Mouse (Mus musculus) C2C12 (cell line): Measurements from ENCODE around the gene Adss. TPM values are rescaled to one million over a fixed set of nuclear protein-coding genes. Genes with fewer than 3 reads are reported as not detected.

Source experiments
- H3K27me3 ChIP-seq: one replicate; pipeline ENCODE4 v1.6.1; 2011; ENCODE audit not compliant: control insufficient read depth, insufficient read depth, insufficient read length
- H3K36me3 ChIP-seq: one replicate; pipeline ENCODE4 v1.6.1; 2011; ENCODE audit not compliant: control insufficient read depth, insufficient read depth
- H3K4me3 ChIP-seq: one replicate; pipeline ENCODE4 v1.5.1; 2011; ENCODE audit warnings: mild to moderate bottlenecking, control low read depth; ENCODE audit not compliant: poor library complexity, insufficient read depth, severe bottlenecking
- H3K79me2 ChIP-seq: one replicate; pipeline ENCODE4 v1.6.1; 2011; ENCODE audit not compliant: control insufficient read depth, insufficient read depth
- H3K79me3 ChIP-seq: one replicate; pipeline ENCODE4 v1.6.1; 2011; ENCODE audit warnings: low read depth, control low read depth
- H3ac ChIP-seq: one replicate; pipeline ENCODE3; 2011; ENCODE audit warnings: low read depth; ENCODE audit not compliant: control insufficient read depth, insufficient read length
- CEBPB ChIP-seq: IDR thresholded peaks from one replicate; pipeline ENCODE4 v1.6.1; 2011; ENCODE audit warnings: low read depth, mild to moderate bottlenecking, control low read depth, moderate library complexity
- CTCF ChIP-seq: IDR thresholded peaks from one replicate; pipeline ENCODE4 v1.5.1; 2011; ENCODE audit not compliant: control insufficient read depth, insufficient read depth, insufficient read length
- FOSL1 ChIP-seq: IDR thresholded peaks from one replicate; pipeline ENCODE4 v1.8.0; 2011; ENCODE audit warnings: mild to moderate bottlenecking, low read length; ENCODE audit not compliant: poor library complexity, insufficient read depth, severe bottlenecking
- MAX ChIP-seq: IDR thresholded peaks from one replicate; pipeline ENCODE4 v1.6.1; 2011; ENCODE audit warnings: mild to moderate bottlenecking, control low read depth
- MYOD1 ChIP-seq: IDR thresholded peaks from one replicate; pipeline ENCODE4 v1.6.1; 2011; ENCODE audit warnings: low read depth; ENCODE audit not compliant: control insufficient read depth, insufficient read length
- MYOG ChIP-seq: IDR thresholded peaks from one replicate; pipeline ENCODE4 v1.6.1; 2011; ENCODE audit not compliant: control insufficient read depth, insufficient read length; ENCODE audit errors: extremely low read depth
- USF1 ChIP-seq: IDR thresholded peaks from one replicate; pipeline ENCODE4 v1.6.1; 2011; ENCODE audit warnings: low read depth, mild to moderate bottlenecking, control low read depth, moderate library complexity
- polyA plus RNA-seq: library from polyadenylated mRNA; unstranded; fragments of >200 nt; fragmentation: generic; extraction: Trizol; gene quantifications from one replicate; pipeline ENCODE4 v1.2.1, GENCODE M21; 2012; ENCODE audit warnings: missing spikeins

Gene Adss
- polyA plus RNA-seq, 1 experiment, result 45.5 TPM

DNA sequence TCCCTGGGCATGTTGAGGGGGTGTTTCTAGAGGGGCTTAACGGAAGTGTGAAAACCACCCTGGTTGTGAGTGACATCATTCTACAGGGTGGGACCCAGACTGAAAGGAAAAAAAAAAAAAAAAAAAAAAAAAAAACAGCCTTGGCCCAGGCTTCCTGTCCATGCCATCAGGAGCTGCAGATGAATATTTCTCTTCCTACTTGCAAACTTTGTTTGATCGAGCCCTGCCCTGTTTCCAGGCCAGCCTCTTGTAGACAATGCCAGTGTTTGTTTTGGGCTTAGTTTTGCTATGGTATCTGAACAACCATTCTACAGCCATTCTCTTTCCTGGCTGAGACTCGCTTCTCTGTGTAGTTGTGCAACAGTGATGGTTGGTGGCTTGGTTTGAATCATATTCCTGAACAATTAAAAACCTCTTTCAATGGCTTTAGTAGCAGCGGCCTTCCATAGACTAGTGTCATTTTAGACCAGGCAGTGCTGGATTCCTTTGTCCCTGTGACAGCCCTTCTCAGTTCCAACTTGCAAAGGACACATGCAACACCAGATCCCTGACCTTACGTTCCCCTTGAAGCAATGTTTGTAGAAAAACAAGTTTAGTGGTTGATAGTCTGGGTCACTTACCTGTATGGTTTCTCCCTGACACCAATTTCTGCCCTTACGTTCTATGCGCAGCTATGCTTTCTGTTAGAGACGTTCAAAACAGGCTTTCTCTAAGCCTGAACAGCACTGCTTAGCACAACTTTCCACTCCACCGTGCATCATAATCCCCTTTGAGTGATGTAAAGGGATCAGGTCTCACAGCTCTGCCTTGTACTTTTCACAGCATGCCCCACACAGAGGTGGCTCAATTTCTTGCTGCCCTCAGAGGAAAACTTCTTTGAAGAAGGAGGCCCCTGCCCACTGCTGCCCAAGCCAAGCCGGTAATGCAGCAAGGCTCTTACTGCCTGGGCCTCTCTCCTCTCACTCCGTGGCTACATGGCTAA, 67.0 kb downstream of the Adss start, which contains the start of gene 1700016C15Rik:
Gene 1700016C15Rik (plus strand): TSS at position 772 of the 982 bp plus-strand sequence.
- TF ChIP-seq CEBPB (no peak), MYOG (no peak), USF1 (no peak), FOSL1 (no peak), CTCF (no peak)
- Histone ChIP-seq H3K4me3 (no peak within 1 kb of the TSS), H3K79me2 (no peaks in the 10 kb centered on the region), H3ac (no peak within 1 kb of the TSS), H3K79me3 (no peaks in the 10 kb centered on the region), H3K36me3 (no peaks in the 10 kb centered on the region), H3K27me3 (no peaks in the 10 kb centered on the region)

GRCm38 (mm10) chr1:177727883-177728525, 68.3 kb downstream of the Adss start:
- Histone ChIP-seq H3K79me2 (no peaks in the 10 kb centered on the region), H3K36me3 (no peaks in the 10 kb centered on the region), H3K79me3 (no peaks in the 10 kb centered on the region), H3K27me3 (no peaks in the 10 kb centered on the region), H3ac (no peak overlapping the region), H3K4me3 (no peak overlapping the region)
- TF ChIP-seq MAX, result no peak
- no peak for TF ChIP-seq FOSL1
- no peak for TF ChIP-seq USF1
- no peak for TF ChIP-seq CTCF
- no peak for TF ChIP-seq CEBPB
- TF ChIP-seq MYOG, result no peak
- no peak for TF ChIP-seq MYOD1

GRCm38 (mm10) chr1:177726870-177727269, 69.4 kb downstream of the Adss start:
- Histone ChIP-seq H3ac (no peak overlapping the region), H3K27me3 (no peaks in the 10 kb centered on the region), H3K79me3 (no peaks in the 10 kb centered on the region), H3K36me3 (no peaks in the 10 kb centered on the region), H3K79me2 (no peaks in the 10 kb centered on the region), H3K4me3 (no peak overlapping the region)
- no peak for TF ChIP-seq USF1
- TF ChIP-seq CTCF, result no peak
- TF ChIP-seq MYOG, result no peak
- TF ChIP-seq MAX, result no peak
- no peak for TF ChIP-seq MYOD1
- TF ChIP-seq FOSL1, result no peak

- TF ChIP-seq MYOG (no peak), USF1 (no peak), CTCF (no peak), FOSL1 (no peak), MYOD1 (no peak), CEBPB (no peak)
- Histone ChIP-seq H3K36me3 (no peaks in the 10 kb centered on the region), H3K27me3 (no peaks in the 10 kb centered on the region), H3K79me3 (no peaks in the 10 kb centered on the region), H3K79me2 (no peaks in the 10 kb centered on the region), H3K4me3 (no peak overlapping the region), H3ac (no peak overlapping the region)
Observed at GRCm38 (mm10) chr1:177723786-177724185, 72.5 kb downstream of the Adss start.

DNA sequence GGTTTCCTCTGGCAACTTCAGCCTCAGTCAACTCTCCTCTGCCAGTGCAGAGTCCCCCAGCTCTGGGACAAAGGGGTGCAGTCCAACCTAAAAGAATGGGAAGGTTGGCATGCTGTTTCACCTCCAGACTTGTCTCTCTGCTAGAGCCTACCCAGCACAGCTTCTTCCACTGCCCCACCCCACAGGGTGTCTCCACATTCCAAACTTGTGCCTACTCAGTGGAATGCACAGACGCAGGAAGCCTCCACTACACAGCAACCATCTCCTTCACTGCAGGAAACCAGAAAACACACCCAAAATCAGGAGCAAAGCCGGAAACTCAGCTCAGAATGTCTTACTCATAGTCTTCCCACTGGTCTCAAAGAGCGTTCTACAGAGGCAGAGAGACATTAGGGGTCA, 77.3 kb downstream of the Adss start:
- Histone ChIP-seq H3K79me2 (no peaks in the 10 kb centered on the region), H3K4me3 (no peak overlapping the region), H3K27me3 (no peaks in the 10 kb centered on the region), H3K36me3 (no peaks in the 10 kb centered on the region), H3ac (no peak overlapping the region), H3K79me3 (no peaks in the 10 kb centered on the region)
- TF ChIP-seq FOSL1 (no peak), MAX (peak; percentile 24)
